Mouse (Mus musculus): Measurements from ENCODE around the gene G3bp1. TPM values are rescaled to one million over a fixed set of nuclear protein-coding genes. Genes with fewer than 3 reads are reported as not detected.

The G3bp1 gene
- polyA plus RNA-seq, 1 experiment from 2014 or later, result 125 TPM

GRCm38 (mm10) chr11:55459850-55460558 lies 9.5 kb upstream of the G3bp1 start:
- ATAC-seq (replicated peaks; ENCODE audit: insufficient number of reproducible peaks, low FRiP score, low TSS enrichment), result no peak
- Histone ChIP-seq H3K9ac (ENCODE audit: low read depth, low read length) (peak overlapping the region; percentile 75), H3K36me3 (ENCODE audit: control insufficient read depth, insufficient read depth, low read length) (0 out of 2 replicates have a peak, but pooled peaks cover 2% of the 10 kb centered on the region), H3K4me3 (ENCODE audit: low read depth, low read length) (peak overlapping the region; percentile 89), H3K27me3 (ENCODE audit: control insufficient read depth, insufficient read depth, low read length) (no peaks in the 10 kb centered on the region), H3K9me3 (replicated peaks; ENCODE audit: control insufficient read depth, low read length) (no peaks in the 10 kb centered on the region), H3K4me1 (ENCODE audit: control insufficient read depth, insufficient read depth, low read length) (peaks cover 14% of the 10 kb centered on the region), H3K27ac (ENCODE audit: low read depth, low read length) (peak overlapping the region; percentile 79), H3K4me2 (peak overlapping the region; percentile 96)
- WGBS (ENCODE audit: insufficient replicate concordance), result 12% methylated on average over 3 of the region's 3 CpGs

- Histone ChIP-seq H3K4me3 (ENCODE audit: low read depth, low read length) (peak overlapping the region; percentile 89), H3K36me3 (ENCODE audit: control insufficient read depth, insufficient read depth, low read length) (0 out of 2 replicates have a peak, but pooled peaks cover 2% of the 10 kb centered on the region), H3K9ac (ENCODE audit: low read depth, low read length) (peak overlapping the region; percentile 75), H3K4me2 (peak overlapping the region; percentile 96), H3K9me3 (replicated peaks; ENCODE audit: control insufficient read depth, low read length) (no peaks in the 10 kb centered on the region), H3K27me3 (ENCODE audit: control insufficient read depth, insufficient read depth, low read length) (no peaks in the 10 kb centered on the region), H3K4me1 (ENCODE audit: control insufficient read depth, insufficient read depth, low read length) (peaks cover 14% of the 10 kb centered on the region), H3K27ac (ENCODE audit: low read depth, low read length) (peak overlapping the region; percentile 79)
- under 1% methylated on average over 17 of the region's 17 CpGs for WGBS (ENCODE audit: insufficient replicate concordance)
- peak; percentile 58 for ATAC-seq (replicated peaks; ENCODE audit: insufficient number of reproducible peaks, low FRiP score, low TSS enrichment)
These were observed 8.9 kb upstream of the G3bp1 start for GRCm38 (mm10) chr11:55460559-55461018.

DNA sequence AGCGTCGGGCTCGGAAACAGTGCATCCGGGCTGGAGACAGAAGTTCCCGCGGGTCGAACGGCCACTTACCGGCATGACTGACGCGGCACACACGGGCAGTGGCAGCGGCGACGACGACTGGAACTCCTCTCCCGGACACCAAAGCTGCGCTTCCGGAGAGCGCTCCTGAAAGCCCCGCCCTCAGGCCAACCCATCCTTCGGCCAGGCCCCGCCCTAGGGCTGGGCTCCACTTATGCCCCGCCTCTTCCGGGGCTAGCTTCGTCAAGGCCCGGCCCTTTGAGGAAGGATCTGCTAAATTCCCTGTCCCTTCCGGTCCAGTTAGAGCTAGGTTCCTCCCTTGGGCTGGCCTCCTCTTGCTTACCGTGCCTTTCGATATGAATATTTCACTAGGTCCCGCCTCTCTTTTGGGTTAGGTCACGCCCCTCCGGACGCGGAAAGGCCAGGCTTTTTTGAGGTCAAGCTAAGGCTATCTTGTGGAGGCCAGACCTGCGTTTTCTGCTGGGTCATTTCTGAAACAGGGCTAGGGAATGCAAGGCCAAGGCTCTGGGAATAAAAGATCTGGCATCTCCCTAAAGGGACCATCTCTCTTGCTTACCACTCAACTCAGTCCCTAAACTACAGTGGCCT lies 8.4 kb upstream of the G3bp1 start, which contains the start of gene Atox1:
TSS of gene Atox1 (minus strand) at position 221 of the 627 bp plus-strand sequence.
- H3K9ac ChIP-seq (ENCODE audit: low read depth, low read length), result peak within 1 kb of the TSS; percentile 75
- peak; percentile 94 for ATAC-seq (replicated peaks; ENCODE audit: insufficient number of reproducible peaks, low FRiP score, low TSS enrichment)
- H3K4me3 ChIP-seq (ENCODE audit: low read depth, low read length), result peak within 1 kb of the TSS; percentile 89
- peak within 1 kb of the TSS; percentile 96 for H3K4me2 ChIP-seq
- H3K36me3 ChIP-seq (ENCODE audit: control insufficient read depth, insufficient read depth, low read length), result 0 out of 2 replicates have a peak, but pooled peaks cover 2% of the 10 kb centered on the region
- peak within 1 kb of the TSS; percentile 90 for H3K27ac ChIP-seq (ENCODE audit: low read depth, low read length)
- no peaks in the 10 kb centered on the region for H3K27me3 ChIP-seq (ENCODE audit: control insufficient read depth, insufficient read depth, low read length)
- under 1% methylated on average over 36 of the region's 36 CpGs for WGBS (ENCODE audit: insufficient replicate concordance)
- H3K4me1 ChIP-seq (ENCODE audit: control insufficient read depth, insufficient read depth, low read length), result peaks cover 14% of the 10 kb centered on the region
- H3K9me3 ChIP-seq (replicated peaks; ENCODE audit: control insufficient read depth, low read length), result no peaks in the 10 kb centered on the region

- H3K9ac ChIP-seq (ENCODE audit: low read depth, low read length), result no peak overlapping the region
- WGBS (ENCODE audit: insufficient replicate concordance), result 96% methylated on average over 9 of the region's 9 CpGs
- no peaks in the 10 kb centered on the region for H3K9me3 ChIP-seq (replicated peaks; ENCODE audit: control insufficient read depth, low read length)
- 0 out of 2 replicates have a peak, but pooled peaks cover 2% of the 10 kb centered on the region for H3K36me3 ChIP-seq (ENCODE audit: control insufficient read depth, insufficient read depth, low read length)
- H3K4me3 ChIP-seq (ENCODE audit: low read depth, low read length), result no peak overlapping the region
- H3K27me3 ChIP-seq (ENCODE audit: control insufficient read depth, insufficient read depth, low read length), result no peaks in the 10 kb centered on the region
- H3K4me1 ChIP-seq (ENCODE audit: control insufficient read depth, insufficient read depth, low read length), result peaks cover 14% of the 10 kb centered on the region
- 0 out of 2 replicates have a peak overlapping the region, but pooled peaks have one; percentile 90 for H3K27ac ChIP-seq (ENCODE audit: low read depth, low read length)
- ATAC-seq (replicated peaks; ENCODE audit: insufficient number of reproducible peaks, low FRiP score, low TSS enrichment), result no peak
- no peak overlapping the region for H3K4me2 ChIP-seq
These were observed 7.3 kb upstream of the G3bp1 start for GRCm38 (mm10) chr11:55462149-55462548.

DNA sequence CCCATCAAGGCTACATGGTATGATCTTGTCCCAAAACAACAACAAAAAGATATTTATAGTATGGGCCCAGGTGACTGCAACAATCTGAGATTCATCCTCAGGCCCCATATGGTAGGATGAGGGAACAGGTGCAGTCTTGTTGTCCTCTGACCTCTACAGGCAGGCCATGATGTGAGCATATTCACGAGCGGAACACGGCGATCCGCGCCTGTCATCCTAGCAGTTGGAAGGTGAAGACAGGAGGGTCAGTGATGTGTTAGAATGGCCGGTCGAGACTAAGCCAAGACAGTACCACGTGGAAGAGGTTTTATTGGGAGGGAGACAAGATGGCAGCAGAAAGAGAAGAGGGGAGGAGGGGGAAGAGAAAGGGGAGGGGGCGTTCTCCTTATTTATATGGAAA lies 4.8 kb upstream of the G3bp1 start:
- Histone ChIP-seq H3K27me3 (ENCODE audit: control insufficient read depth, insufficient read depth, low read length) (no peaks in the 10 kb centered on the region), H3K9me3 (replicated peaks; ENCODE audit: control insufficient read depth, low read length) (no peaks in the 10 kb centered on the region)

DNA sequence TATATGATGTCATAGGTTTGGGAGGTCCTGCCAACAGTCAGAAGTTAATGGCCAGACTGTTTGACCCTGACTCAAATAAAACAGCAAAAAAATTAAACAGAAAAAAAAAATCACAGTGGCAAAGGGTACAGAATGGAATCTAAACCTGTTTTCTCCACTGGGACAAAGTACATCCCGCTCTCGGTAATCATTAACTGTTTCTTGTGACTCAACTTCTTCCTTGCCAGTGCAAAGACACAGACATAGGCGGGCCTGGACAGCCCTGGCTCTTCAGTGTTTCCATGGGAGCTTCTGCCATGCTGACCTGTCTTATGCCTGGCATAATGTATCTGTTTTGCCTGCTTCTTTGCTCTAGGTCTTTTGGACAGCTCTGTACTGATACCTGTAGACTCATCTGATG lies 4.3 kb upstream of the G3bp1 start:
- Histone ChIP-seq H3K27me3 (ENCODE audit: control insufficient read depth, insufficient read depth, low read length) (no peaks in the 10 kb centered on the region), H3K4me3 (ENCODE audit: low read depth, low read length) (no peak overlapping the region), H3K36me3 (ENCODE audit: control insufficient read depth, insufficient read depth, low read length) (no peaks in the 10 kb centered on the region), H3K4me1 (ENCODE audit: control insufficient read depth, insufficient read depth, low read length) (peaks cover 9% of the 10 kb centered on the region), H3K27ac (ENCODE audit: low read depth, low read length) (no peak overlapping the region), H3K9ac (ENCODE audit: low read depth, low read length) (no peak overlapping the region), H3K9me3 (replicated peaks; ENCODE audit: control insufficient read depth, low read length) (no peaks in the 10 kb centered on the region), H3K4me2 (no peak overlapping the region)
- no peak for ATAC-seq (replicated peaks; ENCODE audit: insufficient number of reproducible peaks, low FRiP score, low TSS enrichment)
- WGBS (ENCODE audit: insufficient replicate concordance), result 87% methylated on average over 3 of the region's 3 CpGs

More for the DNA sequence above, 4.8 kb upstream of the G3bp1 start:
- 81% methylated on average over 10 of the region's 10 CpGs for WGBS (ENCODE audit: insufficient replicate concordance)
- no peak for ATAC-seq (replicated peaks; ENCODE audit: insufficient number of reproducible peaks, low FRiP score, low TSS enrichment)
- H3K4me2 ChIP-seq, result no peak overlapping the region
- no peak overlapping the region for H3K27ac ChIP-seq (ENCODE audit: low read depth, low read length)
- H3K4me3 ChIP-seq (ENCODE audit: low read depth, low read length), result no peak overlapping the region
- no peak overlapping the region for H3K9ac ChIP-seq (ENCODE audit: low read depth, low read length)
- H3K4me1 ChIP-seq (ENCODE audit: control insufficient read depth, insufficient read depth, low read length), result peaks cover 14% of the 10 kb centered on the region
- H3K36me3 ChIP-seq (ENCODE audit: control insufficient read depth, insufficient read depth, low read length), result no peaks in the 10 kb centered on the region

DNA sequence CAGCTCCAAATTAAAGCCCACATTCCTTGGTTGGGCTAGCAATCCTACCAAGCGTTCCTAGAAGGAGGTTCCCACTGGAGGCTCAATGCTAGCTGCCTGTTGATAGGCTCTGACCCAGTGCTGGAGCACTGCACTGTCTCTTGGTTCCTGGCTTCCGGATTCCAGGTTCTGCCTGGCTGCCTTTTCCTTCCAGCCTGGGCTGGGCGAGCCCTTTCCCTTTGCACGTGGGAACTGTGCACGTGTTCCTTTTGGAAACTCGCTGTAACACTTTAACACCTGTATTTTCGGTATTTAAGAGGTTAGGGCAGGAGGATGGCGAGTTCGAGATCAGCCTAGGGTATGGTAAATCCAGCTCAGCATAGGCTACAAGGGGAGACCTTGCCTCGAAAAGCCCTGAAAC lies 1.5 kb upstream of the G3bp1 start:
- peak overlapping the region; percentile 91 for H3K27ac ChIP-seq (ENCODE audit: low read depth, low read length)
- H3K9ac ChIP-seq (ENCODE audit: low read depth, low read length), result peak overlapping the region; percentile 72
- H3K27me3 ChIP-seq (ENCODE audit: control insufficient read depth, insufficient read depth, low read length), result no peaks in the 10 kb centered on the region
- no peak for ATAC-seq (replicated peaks; ENCODE audit: insufficient number of reproducible peaks, low FRiP score, low TSS enrichment)
- H3K9me3 ChIP-seq (replicated peaks; ENCODE audit: control insufficient read depth, low read length), result no peaks in the 10 kb centered on the region
- peak overlapping the region; percentile 78 for H3K4me2 ChIP-seq
- H3K36me3 ChIP-seq (ENCODE audit: control insufficient read depth, insufficient read depth, low read length), result no peaks in the 10 kb centered on the region
- H3K4me1 ChIP-seq (ENCODE audit: control insufficient read depth, insufficient read depth, low read length), result peaks cover 15% of the 10 kb centered on the region
- WGBS (ENCODE audit: insufficient replicate concordance), result 70% methylated on average over 10 of the region's 10 CpGs
- H3K4me3 ChIP-seq (ENCODE audit: low read depth, low read length), result peak overlapping the region; percentile 53

GRCm38 (mm10) chr11:55468611-55469047 lies 856 bp upstream of the G3bp1 start:
- peak overlapping the region; percentile 78 for H3K4me2 ChIP-seq
- H3K9me3 ChIP-seq (replicated peaks; ENCODE audit: control insufficient read depth, low read length), result no peaks in the 10 kb centered on the region
- ATAC-seq (replicated peaks; ENCODE audit: insufficient number of reproducible peaks, low FRiP score, low TSS enrichment), result no peak
- 0 out of 2 replicates have a peak, but pooled peaks cover 2% of the 10 kb centered on the region for H3K36me3 ChIP-seq (ENCODE audit: control insufficient read depth, insufficient read depth, low read length)
- 3% methylated on average over 17 of the region's 17 CpGs for WGBS (ENCODE audit: insufficient replicate concordance)
- H3K9ac ChIP-seq (ENCODE audit: low read depth, low read length), result peak overlapping the region; percentile 72
- H3K4me1 ChIP-seq (ENCODE audit: control insufficient read depth, insufficient read depth, low read length), result peaks cover 20% of the 10 kb centered on the region
- no peaks in the 10 kb centered on the region for H3K27me3 ChIP-seq (ENCODE audit: control insufficient read depth, insufficient read depth, low read length)
- H3K4me3 ChIP-seq (ENCODE audit: low read depth, low read length), result peak overlapping the region; percentile 53
- H3K27ac ChIP-seq (ENCODE audit: low read depth, low read length), result peak overlapping the region; percentile 91
